Mouse (Mus musculus): Measurements from ENCODE around the gene Ppm1l. TPM values are rescaled to one million over a fixed set of nuclear protein-coding genes. Genes with fewer than 3 reads are reported as not detected.
"Not testable (repeated sequence)": the region's sequence is repeated elsewhere in the genome, so short reads cannot be mapped to it uniquely, and the experiment has no call there.

The Ppm1l gene
- total and polyA plus RNA-seq, 3 experiments = not detected

- Histone ChIP-seq H3K27me3 (ENCODE audit: control insufficient read depth in 1 of 2, insufficient read depth in 2 of 2, low read length in 2 of 2) (no peaks in the 10 kb centered on the region), H3K4me3 (ENCODE audit: control insufficient read depth in 1 of 2, insufficient read depth in 1 of 2, low read depth in 2 of 2, low read length in 2 of 2) (no peak overlapping the region), H3K9ac (ENCODE audit: control insufficient read depth, low read depth, low read length, poor library complexity, severe bottlenecking) (no peak overlapping the region), H3K9me3 (replicated peaks; ENCODE audit: insufficient read depth, low read length) (no peaks in the 10 kb centered on the region), H3K36me3 (ENCODE audit: control insufficient read depth in 1 of 2, insufficient read depth in 2 of 2, low read length in 2 of 2) (no peaks in the 10 kb centered on the region), H3K4me1 (ENCODE audit: control insufficient read depth in 1 of 2, insufficient read depth in 2 of 2, low read length in 2 of 2) (no peaks in the 10 kb centered on the region), H3K79me2 (ENCODE audit: control insufficient read depth, insufficient read depth, low read length, poor library complexity) (no peaks in the 10 kb centered on the region), H3K27ac (ENCODE audit: control insufficient read depth, low read depth, low read length) (no peak overlapping the region)
- TF ChIP-seq TBP (IDR thresholded peaks at IDR 0.05; ENCODE audit: low read depth, low read length) (no peak), ZMIZ1 (IDR thresholded peaks at IDR 0.05; ENCODE audit: low read depth, low read length) (no peak), SMC3 (IDR thresholded peaks at IDR 0.05; ENCODE audit: low read depth, low read length) (no peak), ETS1 (IDR thresholded peaks at IDR 0.05; ENCODE audit: low read depth, low read length) (no peak), MAFK (IDR thresholded peaks at IDR 0.05; ENCODE audit: borderline replicate concordance, low read depth, low read length) (no peak), MAZ (IDR thresholded peaks at IDR 0.05; ENCODE audit: low read depth, low read length) (no peak), ZNF384 (IDR thresholded peaks at IDR 0.05; ENCODE audit: low read depth, low read length) (no peak), CHD1 (IDR thresholded peaks at IDR 0.05; ENCODE audit: low read depth, low read length) (no peak)
- DNase-seq (ENCODE audit: low read depth, low spot score) = no peak
These were observed 245.0 kb downstream of the Ppm1l start for GRCm38 (mm10) chr3:69561686-69562085.

GRCm38 (mm10) chr3:69563406-69563805 is 246.7 kb downstream of the Ppm1l start:
- TF ChIP-seq E2F4 (IDR thresholded peaks at IDR 0.05; ENCODE audit: borderline replicate concordance, low read depth, low read length) = no peak
- no peak for TF ChIP-seq TBP (IDR thresholded peaks at IDR 0.05; ENCODE audit: low read depth, low read length)
- no peak for TF ChIP-seq RCOR1 (IDR thresholded peaks at IDR 0.05; ENCODE audit: low read depth, low read length)
- TF ChIP-seq MYC (IDR thresholded peaks at IDR 0.05; ENCODE audit: low read depth, low read length) = no peak
- no peak for TF ChIP-seq MXI1 (IDR thresholded peaks at IDR 0.05; ENCODE audit: low read depth, low read length)
- no peak for TF ChIP-seq ZKSCAN1 (IDR thresholded peaks at IDR 0.05; ENCODE audit: low read depth, low read length)
- TF ChIP-seq MEF2A (IDR thresholded peaks at IDR 0.05; ENCODE audit: extremely low read depth, insufficient replicate concordance, low read depth, low read length, poor library complexity, severe bottlenecking) = no peak
- Histone ChIP-seq H3K27me3 (ENCODE audit: control insufficient read depth in 1 of 2, insufficient read depth in 2 of 2, low read length in 2 of 2) (no peaks in the 10 kb centered on the region), H3K27ac (ENCODE audit: control insufficient read depth, low read depth, low read length) (no peak overlapping the region), H3K4me3 (ENCODE audit: control insufficient read depth in 1 of 2, insufficient read depth in 1 of 2, low read depth in 2 of 2, low read length in 2 of 2) (no peak overlapping the region), H3K36me3 (ENCODE audit: control insufficient read depth in 1 of 2, insufficient read depth in 2 of 2, low read length in 2 of 2) (no peaks in the 10 kb centered on the region), H3K4me1 (ENCODE audit: control insufficient read depth in 1 of 2, insufficient read depth in 2 of 2, low read length in 2 of 2) (no peaks in the 10 kb centered on the region), H3K9me3 (replicated peaks; ENCODE audit: insufficient read depth, low read length) (no peaks in the 10 kb centered on the region), H3K9ac (ENCODE audit: control insufficient read depth, low read depth, low read length, poor library complexity, severe bottlenecking) (no peak overlapping the region), H3K79me2 (ENCODE audit: control insufficient read depth, insufficient read depth, low read length, poor library complexity) (no peaks in the 10 kb centered on the region)
- DNase-seq (ENCODE audit: low read depth, low spot score) = no peak

GRCm38 (mm10) chr3:69565586-69565985 is 248.9 kb downstream of the Ppm1l start:
- H3K79me2 ChIP-seq (ENCODE audit: control insufficient read depth, insufficient read depth, low read length, poor library complexity); DNase-seq (ENCODE audit: low read depth, low spot score); H3K27me3 ChIP-seq (ENCODE audit: control insufficient read depth in 1 of 2, insufficient read depth in 2 of 2, low read length in 2 of 2); H3K36me3 ChIP-seq (ENCODE audit: control insufficient read depth in 1 of 2, insufficient read depth in 2 of 2, low read length in 2 of 2); H3K27ac ChIP-seq (ENCODE audit: control insufficient read depth, low read depth, low read length); H3K4me3 ChIP-seq (ENCODE audit: control insufficient read depth in 1 of 2, insufficient read depth in 1 of 2, low read depth in 2 of 2, low read length in 2 of 2); H3K9me3 ChIP-seq (replicated peaks; ENCODE audit: insufficient read depth, low read length); H3K9ac ChIP-seq (ENCODE audit: control insufficient read depth, low read depth, low read length, poor library complexity, severe bottlenecking); H3K4me1 ChIP-seq (ENCODE audit: control insufficient read depth in 1 of 2, insufficient read depth in 2 of 2, low read length in 2 of 2): not testable (repeated sequence)
